Mouse (Mus musculus): ENCODE data around the gene Pip4k2a. TPM values are rescaled to one million over a fixed set of nuclear protein-coding genes. Genes with fewer than 3 reads are reported as not detected.

Gene Pip4k2a
- polyA plus RNA-seq, 2 experiments from 2014 or later: 23.7 to 25.2 TPM

Other genes with a start within 250 kb of the Pip4k2a start
- gene 4930426L09Rik, start 217 bp upstream of the Pip4k2a start, polyA plus RNA-seq (2017; shearing (Covaris generic)): under 1 TPM; 0.30 to 0.57 TPM
- gene Armc3, start 201.2 kb upstream of the Pip4k2a start, polyA plus RNA-seq (2017; shearing (Covaris generic)): 1 to 10 TPM; 3.0 to 3.9 TPM